ENCODE assay signal across 15 mouse cellular contexts in genomic region chr13:30484527-30485185, GRCm38 (mm10).
DNase-seq lines count a peak whose midpoint lies in the region; ATAC-seq lines count a peak whose summit lies in the region.
"Had no signal": no experiment of that assay in that cellular context is flagged by ENCODE, and none has a peak within 500 bp of the region (broad histone marks: within the 10 kb centered on the region; RNA-seq: fewer than 3 reads in every experiment).

No protein-coding gene starts in this region.

- no peaks in the 10 kb centered on the region for H3K36me3 ChIP-seq in intestine, embryonic 14.5 days (ENCODE audit: control insufficient read depth, insufficient read depth, low read length)
- H3K36me3 ChIP-seq in intestine, embryonic 16.5 days (ENCODE audit: control insufficient read depth, insufficient read depth, low read length) = no peaks in the 10 kb centered on the region
- no peaks in the 10 kb centered on the region for H3K36me3 ChIP-seq in embryonic facial prominence, embryonic 10.5 days (replicated peaks)
- H3K36me3 ChIP-seq in limb, embryonic 12.5 days = no peaks in the 10 kb centered on the region
- no peaks in the 10 kb centered on the region for H3K36me3 ChIP-seq in liver, embryonic 12.5 days
- H3K36me3 ChIP-seq: embryonic facial prominence, embryonic 15.5 days; heart, embryonic 13.5 days had no signal

- no peaks in the 10 kb centered on the region for H3K27me3 ChIP-seq in intestine, embryonic 14.5 days (replicated peaks; ENCODE audit: control insufficient read depth, insufficient read depth, low read length)
- no peaks in the 10 kb centered on the region for H3K27me3 ChIP-seq in intestine, embryonic 16.5 days (replicated peaks; ENCODE audit: control insufficient read depth, insufficient read depth, low read length)
- H3K27me3 ChIP-seq in embryonic facial prominence, embryonic 10.5 days (replicated peaks; ENCODE audit: low read depth, poor library complexity, severe bottlenecking) = no peaks in the 10 kb centered on the region
- H3K27me3 ChIP-seq in limb, embryonic 12.5 days = no peaks in the 10 kb centered on the region
- no peaks in the 10 kb centered on the region for H3K27me3 ChIP-seq in liver, embryonic 12.5 days (replicated peaks)
- H3K27me3 ChIP-seq: embryonic facial prominence, embryonic 15.5 days; heart, embryonic 13.5 days had no signal

- H3K4me3 ChIP-seq in intestine, embryonic 14.5 days (ENCODE audit: low read depth, low read length) = no peak overlapping the region
- no peak overlapping the region for H3K4me3 ChIP-seq in intestine, embryonic 16.5 days (ENCODE audit: low read length)
- no peak overlapping the region for H3K4me3 ChIP-seq in embryonic facial prominence, embryonic 10.5 days
- no peak overlapping the region for H3K4me3 ChIP-seq in limb, embryonic 12.5 days (replicated peaks)
- H3K4me3 ChIP-seq in liver, embryonic 12.5 days = no peak overlapping the region
- H3K4me3 ChIP-seq: embryonic facial prominence, embryonic 15.5 days; heart, embryonic 13.5 days had no signal

- H3K4me2 ChIP-seq in intestine, embryonic 14.5 days (ENCODE audit: low read length) = no peak overlapping the region
- H3K4me2 ChIP-seq in intestine, embryonic 16.5 days (ENCODE audit: low read depth, low read length) = no peak overlapping the region
- peak overlapping the region; percentile 32 for H3K4me2 ChIP-seq in limb, embryonic 12.5 days
- no peak overlapping the region for H3K4me2 ChIP-seq in liver, embryonic 12.5 days
- H3K4me2 ChIP-seq: embryonic facial prominence, embryonic 15.5 days; heart, embryonic 13.5 days; midbrain, embryonic 11.5 days had no signal

- 40% methylated on average over 13 of the region's 13 CpGs for WGBS in intestine, embryonic 14.5 days
- 57% methylated on average over 13 of the region's 13 CpGs for whole genome bisulfite sequencing in intestine, embryonic 16.5 days
- WGBS in embryonic facial prominence, embryonic 10.5 days = 37% methylated on average over 13 of the region's 13 CpGs
- 28% methylated on average over 13 of the region's 13 CpGs for WGBS in limb, embryonic 12.5 days
- WGBS in liver, embryonic 12.5 days (ENCODE audit: insufficient replicate concordance) = 72% methylated on average over 13 of the region's 13 CpGs

- H3K27ac ChIP-seq in intestine, embryonic 14.5 days (ENCODE audit: low read depth) = 0 out of 2 replicates have a peak overlapping the region, but pooled peaks have one; percentile 1
- no peak overlapping the region for H3K27ac ChIP-seq in intestine, embryonic 16.5 days (ENCODE audit: low read length)
- H3K27ac ChIP-seq in embryonic facial prominence, embryonic 10.5 days (replicated peaks) = peak overlapping the region; percentile 76
- H3K27ac ChIP-seq in limb, embryonic 12.5 days = peak overlapping the region; percentile 88
- H3K27ac ChIP-seq in liver, embryonic 12.5 days = no peak overlapping the region
- H3K27ac ChIP-seq: embryonic facial prominence, embryonic 15.5 days; heart, embryonic 13.5 days had no signal

- no peak overlapping the region for H3K9ac ChIP-seq in intestine, embryonic 14.5 days (ENCODE audit: low read length)
- no peak overlapping the region for H3K9ac ChIP-seq in intestine, embryonic 16.5 days (ENCODE audit: low read depth, low read length)
- H3K9ac ChIP-seq in limb, embryonic 12.5 days (replicated peaks) = no peak overlapping the region
- no peak overlapping the region for H3K9ac ChIP-seq in liver, embryonic 12.5 days
- H3K9ac ChIP-seq: embryonic facial prominence, embryonic 15.5 days; heart, embryonic 13.5 days had no signal

- peak; percentile 50 for DNase-seq in intestine, embryonic 14.5 days (ENCODE audit: low spot score)
- peak; percentile 78 for DNase-seq in embryonic facial prominence, embryonic 10.5 days (ENCODE audit: low spot score)
- peak; percentile 84 for DNase-seq in forelimb bud, embryonic 11.5 days (ENCODE audit: low read depth, low spot score)
- DNase-seq in ovary, postnatal 14 days (ENCODE audit: low spot score) = no peak
- DNase-seq in layer of hippocampus, adult 9-11 months = no peak
- DNase-seq: adrenal gland, postnatal 14 days; lung, adult 2 months; retina, postnatal 1 day had no signal

- no peaks in the 10 kb centered on the region for H3K4me1 ChIP-seq in intestine, embryonic 14.5 days (replicated peaks; ENCODE audit: control insufficient read depth, insufficient read depth, low read length)
- H3K4me1 ChIP-seq in intestine, embryonic 16.5 days (ENCODE audit: control insufficient read depth, insufficient read depth, low read length) = peaks cover 3% of the 10 kb centered on the region; the same call in 1 of the 2 replicates
- peaks cover 17% of the 10 kb centered on the region for H3K4me1 ChIP-seq in embryonic facial prominence, embryonic 10.5 days
- peaks cover 6% of the 10 kb centered on the region; the same call in 1 of the 2 replicates for H3K4me1 ChIP-seq in limb, embryonic 12.5 days (replicated peaks)
- no peaks in the 10 kb centered on the region for H3K4me1 ChIP-seq in liver, embryonic 12.5 days
- H3K4me1 ChIP-seq: heart, embryonic 13.5 days had no signal

- H3K9me3 ChIP-seq in intestine, embryonic 14.5 days (ENCODE audit: control insufficient read depth, low read length) = no peaks in the 10 kb centered on the region
- H3K9me3 ChIP-seq in intestine, embryonic 16.5 days (ENCODE audit: control insufficient read depth, low read length) = no peaks in the 10 kb centered on the region
- no peaks in the 10 kb centered on the region for H3K9me3 ChIP-seq in embryonic facial prominence, embryonic 10.5 days
- H3K9me3 ChIP-seq in limb, embryonic 12.5 days = no peaks in the 10 kb centered on the region
- no peaks in the 10 kb centered on the region for H3K9me3 ChIP-seq in liver, embryonic 12.5 days (replicated peaks)
- H3K9me3 ChIP-seq: embryonic facial prominence, embryonic 15.5 days; heart, embryonic 13.5 days had no signal

- no peak for ATAC-seq in intestine, embryonic 14.5 days (replicated peaks; ENCODE audit: low FRiP score, low TSS enrichment, low read depth)
- no peak for ATAC-seq in intestine, embryonic 16.5 days
- peak; percentile 94 for ATAC-seq in limb, embryonic 12.5 days (ENCODE audit: insufficient number of reproducible peaks, insufficient read depth, low FRiP score, low TSS enrichment, low read depth)
- ATAC-seq in liver, embryonic 12.5 days = no peak
- ATAC-seq: intestine, postnatal 0 days had no signal

Comparison
In these comparisons a context has a peak if more than half of its experiments do, and no peak if none do; other contexts are left out.
1. H3K27ac ChIP-seq: peak in intestine, embryonic 14.5 days (single experiment), embryonic facial prominence, embryonic 10.5 days (single experiment) and limb, embryonic 12.5 days (single experiment); none in intestine, embryonic 16.5 days (single experiment) and liver, embryonic 12.5 days (single experiment).
2. DNase-seq: peak in intestine, embryonic 14.5 days (single experiment), embryonic facial prominence, embryonic 10.5 days (single experiment) and forelimb bud, embryonic 11.5 days (single experiment); none in ovary, postnatal 14 days (single experiment) and layer of hippocampus, adult 9-11 months (single experiment).